Mouse (Mus musculus) heart, postnatal 0 days (tissue): ENCODE measurements around the gene Kera. TPM values are rescaled to one million over a fixed set of nuclear protein-coding genes. Genes with fewer than 3 reads are reported as not detected.
A peak's percentile ranks its signal among the peaks of the same experiment; 100 is the strongest.

Experiments used
- ATAC-seq: fragments of 200-750 bp; cut with Nextera tagmentation; 2 replicates; pipeline ENCODE4 v1.8.0; 2017; ENCODE audit warnings: low read depth, moderate number of reproducible peaks, moderate library complexity; ENCODE audit not compliant: insufficient read depth
- DNase-seq: peaks from one replicate; pipeline ENCODE4 v3.0.0-alpha.2; 2016; ENCODE audit warnings: low spot score
- H3K27ac ChIP-seq: fragments of 300-500 bp; sonication (generic); 2 replicates; pipeline ENCODE4 v1.5.1; 2014; ENCODE audit warnings: low read depth, mild to moderate bottlenecking
- H3K27me3 ChIP-seq: fragments of 300-500 bp; sonication (generic); 2 replicates; pipeline ENCODE4 v1.6.1; 2014; ENCODE audit warnings: low read length, mixed read lengths; ENCODE audit not compliant: control insufficient read depth, insufficient read depth
- H3K36me3 ChIP-seq: fragments of 300-500 bp; sonication (generic); replicated peaks from 2 replicates; pipeline ENCODE4 v1.6.1; 2014; ENCODE audit warnings: low read length, mixed read lengths; ENCODE audit not compliant: control insufficient read depth, insufficient read depth
- H3K4me1 ChIP-seq: fragments of 300-500 bp; sonication (generic); 2 replicates; pipeline ENCODE4 v1.6.1; 2014; ENCODE audit warnings: antibody characterized with exemption; ENCODE audit not compliant: control insufficient read depth, insufficient read depth
- H3K4me2 ChIP-seq: fragments of 300-500 bp; sonication (generic); 2 replicates; pipeline ENCODE4 v1.6.1; 2014; ENCODE audit warnings: low read depth, mild to moderate bottlenecking, low read length, moderate library complexity
- H3K4me3 ChIP-seq: fragments of 300-500 bp; sonication (generic); 2 replicates; pipeline ENCODE4 v1.5.1; 2014; ENCODE audit warnings: low read depth, low read length
- H3K9ac ChIP-seq: fragments of 300-500 bp; sonication (generic); replicated peaks from 2 replicates; pipeline ENCODE4 v1.6.1; 2014; ENCODE audit warnings: low read depth, low read length, mixed read lengths
- H3K9me3 ChIP-seq: fragments of 300-500 bp; sonication (generic); replicated peaks from 2 replicates; pipeline ENCODE4 v1.6.1; 2016; ENCODE audit warnings: low read length; ENCODE audit not compliant: control insufficient read depth
- CTCF ChIP-seq: IDR thresholded peaks from 2 replicates; pipeline ENCODE4 v1.5.1; 2016; ENCODE audit warnings: antibody characterized with exemption, control low read depth, low read depth
- EP300 ChIP-seq: IDR thresholded peaks from 2 replicates; pipeline ENCODE4 v1.6.1; 2016; ENCODE audit warnings: antibody characterized with exemption, low read depth
- WGBS: fragments of 180-500 bp; shearing (Covaris S2); extraction: QIAGEN DNeasy Blood & Tissue Kit; methylation state at CpG from one replicate; pipeline ENCODE4 v1.1.7; 2014; 5-methylcytosine and 5-hydroxymethylcytosine counted together
- polyA plus RNA-seq: library from polyadenylated mRNA; unstranded; fragments of >200 nt; fragmentation: Nextera tagmentation; extraction: Ambion mirVana; gene quantifications from 2 replicates; pipeline ENCODE4 v1.2.1, GENCODE M21; 2015
- total RNA-seq: library from RNA; depleted of rRNA; stranded (reverse); fragments of >200 nt; gene quantifications from 2 replicates; pipeline ENCODE4 v1.2.3, GENCODE M21; 2014; ENCODE audit warnings: low replicate concordance; rRNA removed

The Kera gene
- total RNA-seq = not detected in 2 replicates
- 0.04 and 0.05 TPM in 2 replicates for polyA plus RNA-seq

DNA sequence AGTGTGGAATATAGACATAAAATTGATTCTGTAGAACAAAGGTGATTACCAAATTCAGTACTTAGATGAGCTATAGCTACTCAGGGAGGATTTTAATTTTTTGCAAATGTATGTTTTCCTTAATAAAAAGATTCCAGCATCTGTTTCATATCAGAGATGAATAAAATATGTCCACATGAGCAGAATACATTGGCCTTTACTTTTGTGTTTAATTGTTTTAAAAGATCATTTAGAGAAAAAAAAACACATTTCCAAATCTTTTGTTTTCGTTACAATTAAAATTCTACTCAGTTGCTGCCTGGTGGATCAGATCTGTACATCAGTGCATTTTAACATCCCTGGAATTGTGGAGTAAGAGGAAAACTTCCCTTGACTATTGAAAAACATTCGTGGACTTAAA is at the start of gene Kera:
Gene Kera (plus strand): TSS at position 301 of the 400 bp plus-strand sequence.
- DNase-seq (no peak), ATAC-seq (no peak)
- H3K4me2 ChIP-seq = no peak within 1 kb of the TSS
- H3K27me3 ChIP-seq = no peaks in the 10 kb centered on the region
- H3K36me3 ChIP-seq = no peaks in the 10 kb centered on the region
- no peaks in the 10 kb centered on the region for H3K9me3 ChIP-seq
- H3K4me1 ChIP-seq = no peaks in the 10 kb centered on the region
- WGBS = 59% methylated on average over 2 of the region's 2 CpGs
- TF ChIP-seq EP300 = no peak
- TF ChIP-seq CTCF = no peak
- H3K27ac ChIP-seq = no peak within 1 kb of the TSS
- H3K9ac ChIP-seq = no peak within 1 kb of the TSS
- H3K4me3 ChIP-seq = no peak within 1 kb of the TSS

DNA sequence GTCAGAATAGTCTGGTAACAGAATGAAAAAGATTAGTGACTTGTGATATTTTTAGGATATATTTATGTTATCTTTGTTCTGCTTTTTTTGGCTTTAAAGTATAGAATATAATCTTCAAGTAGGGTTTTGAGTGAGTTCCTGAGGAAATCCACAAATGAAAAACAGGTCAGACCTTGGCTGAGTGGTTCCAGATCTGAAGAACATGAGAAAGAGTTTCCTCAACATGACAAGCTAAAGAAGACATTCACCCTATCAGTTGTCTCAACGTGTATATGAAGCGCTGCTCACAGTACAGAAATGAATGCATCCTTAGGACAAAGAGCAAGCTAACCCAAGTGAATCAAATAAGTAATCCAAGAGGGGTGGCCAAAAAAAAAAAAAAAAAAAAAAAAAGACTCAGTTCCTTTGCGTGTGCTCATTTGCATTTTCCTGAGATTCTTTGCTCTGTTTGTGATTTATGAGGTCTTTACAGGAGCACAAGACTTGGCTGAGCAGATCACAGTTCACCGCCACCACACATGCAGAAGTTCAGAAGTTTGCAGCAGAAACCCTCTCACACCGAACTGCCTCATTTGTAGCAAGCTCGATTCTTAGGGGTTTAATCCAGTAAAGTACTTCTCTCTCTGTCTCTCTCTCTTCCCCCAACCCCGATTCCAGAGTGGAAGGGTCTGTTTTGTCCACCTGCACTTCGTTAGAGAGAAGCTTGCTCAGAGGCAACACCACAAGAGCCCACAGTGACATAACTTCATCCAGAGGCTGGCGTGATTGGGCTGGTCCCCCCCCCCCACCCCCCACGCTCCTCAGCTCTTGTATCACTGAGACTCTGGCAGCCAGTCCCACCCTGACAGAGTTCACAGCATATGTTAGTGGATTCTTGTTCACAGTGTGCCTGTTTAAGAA is 41.5 kb upstream of the Kera start, which contains the start of gene Lum:
Gene Lum (plus strand): TSS at position 172 of the 900 bp plus-strand sequence.
- DNase-seq (no peak), ATAC-seq (0 out of 2 replicates have a peak, but pooled peaks have one; percentile 33)
- peak within 1 kb of the TSS; percentile 9; the same call in 1 of the 2 replicates for H3K4me3 ChIP-seq
- H3K36me3 ChIP-seq = no peaks in the 10 kb centered on the region
- peak within 1 kb of the TSS; percentile 28; the same call in 1 of the 2 replicates for H3K4me2 ChIP-seq
- no peaks in the 10 kb centered on the region for H3K9me3 ChIP-seq
- H3K27ac ChIP-seq = peak within 1 kb of the TSS; percentile 51; the same call in 1 of the 2 replicates
- H3K9ac ChIP-seq = no peak within 1 kb of the TSS
- no peak for TF ChIP-seq CTCF
- TF ChIP-seq EP300 = no peak
- H3K27me3 ChIP-seq = no peaks in the 10 kb centered on the region
- H3K4me1 ChIP-seq = no peaks in the 10 kb centered on the region
- WGBS = 43% methylated on average over 10 of the region's 10 CpGs

DNA sequence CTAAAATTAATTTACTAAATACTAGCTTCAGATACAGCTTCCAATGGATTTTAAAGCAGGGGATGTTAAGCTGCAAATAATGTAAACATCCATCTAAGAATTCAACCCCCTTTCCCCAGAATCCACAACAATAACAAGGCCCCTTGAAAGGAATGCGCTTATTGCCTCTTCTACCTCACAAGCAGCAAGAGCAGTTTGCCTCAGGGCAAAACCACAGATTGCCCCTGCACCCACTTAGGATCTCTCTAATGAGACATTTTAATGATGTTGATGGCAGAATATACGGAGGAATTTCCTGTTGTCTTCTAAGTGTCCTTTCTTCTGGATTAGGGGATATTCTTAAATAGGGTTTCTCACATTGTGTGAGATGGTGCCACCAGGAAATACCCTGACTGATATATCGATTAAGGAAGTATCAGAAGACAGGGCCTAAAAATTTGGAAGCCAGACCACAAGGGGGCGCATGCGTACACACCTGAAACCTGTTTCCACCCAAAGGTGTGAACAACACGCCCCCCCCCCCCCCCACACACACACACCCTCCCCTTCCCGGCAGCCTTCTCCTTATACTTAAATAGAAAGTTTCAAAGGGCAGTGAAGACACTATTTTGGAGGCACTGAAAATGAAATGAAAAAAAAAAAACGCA is 39.1 kb upstream of the Kera start:
- no peaks in the 10 kb centered on the region for H3K4me1 ChIP-seq
- H3K27me3 ChIP-seq = no peaks in the 10 kb centered on the region
- 64% methylated on average over 8 of the region's 8 CpGs for WGBS
- H3K9ac ChIP-seq = no peak overlapping the region
- no peaks in the 10 kb centered on the region for H3K9me3 ChIP-seq
- H3K27ac ChIP-seq = no peak overlapping the region
- DNase-seq = no peak
- 0 out of 2 replicates have a peak overlapping the region, but pooled peaks have one; percentile 12 for H3K4me2 ChIP-seq
- TF ChIP-seq EP300 (no peak), CTCF (no peak)
- ATAC-seq = no peak
- H3K36me3 ChIP-seq = no peaks in the 10 kb centered on the region
- no peak overlapping the region for H3K4me3 ChIP-seq

DNA sequence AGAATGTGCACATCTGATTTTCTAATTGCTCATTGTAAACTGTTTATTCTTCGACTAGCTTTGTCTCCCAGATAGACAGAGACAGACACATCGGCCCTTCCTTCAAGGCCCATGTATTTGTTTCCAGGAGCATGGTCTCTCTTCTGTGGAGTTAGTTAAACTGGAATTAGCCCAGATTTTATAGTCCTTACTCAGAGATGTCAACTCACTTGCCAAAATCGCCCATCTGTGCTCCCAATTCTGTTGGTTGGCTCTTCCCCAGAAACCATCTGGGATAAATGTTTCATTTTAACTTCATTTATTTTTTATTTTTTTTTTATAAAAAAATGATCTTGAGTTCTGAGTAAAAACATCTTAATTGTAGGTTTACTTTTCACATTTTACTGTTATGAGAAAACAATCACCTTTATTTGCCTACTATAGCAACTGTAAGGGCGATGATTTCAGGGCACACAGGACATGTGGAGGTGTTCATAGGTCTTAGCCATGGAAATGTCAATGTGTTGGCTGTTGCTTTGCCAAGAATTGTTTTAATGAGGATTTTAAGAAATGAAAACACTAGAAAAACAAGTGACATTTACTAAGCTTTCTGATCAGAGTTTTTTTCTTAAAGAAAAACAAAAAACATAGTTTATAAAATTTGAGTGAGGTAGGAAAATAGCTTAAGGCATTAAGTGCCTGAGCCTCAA is 24.0 kb upstream of the Kera start:
- peaks cover 7% of the 10 kb centered on the region for H3K4me1 ChIP-seq
- no peak overlapping the region for H3K4me3 ChIP-seq
- H3K9ac ChIP-seq = no peak overlapping the region
- no peak overlapping the region for H3K4me2 ChIP-seq
- no peak overlapping the region for H3K27ac ChIP-seq
- no peaks in the 10 kb centered on the region for H3K9me3 ChIP-seq
- ATAC-seq (no peak), DNase-seq (no peak)
- no peaks in the 10 kb centered on the region for H3K36me3 ChIP-seq
- TF ChIP-seq CTCF (no peak), EP300 (no peak)
- H3K27me3 ChIP-seq = no peaks in the 10 kb centered on the region
- 75% methylated on average over 4 of the region's 4 CpGs for WGBS

DNA sequence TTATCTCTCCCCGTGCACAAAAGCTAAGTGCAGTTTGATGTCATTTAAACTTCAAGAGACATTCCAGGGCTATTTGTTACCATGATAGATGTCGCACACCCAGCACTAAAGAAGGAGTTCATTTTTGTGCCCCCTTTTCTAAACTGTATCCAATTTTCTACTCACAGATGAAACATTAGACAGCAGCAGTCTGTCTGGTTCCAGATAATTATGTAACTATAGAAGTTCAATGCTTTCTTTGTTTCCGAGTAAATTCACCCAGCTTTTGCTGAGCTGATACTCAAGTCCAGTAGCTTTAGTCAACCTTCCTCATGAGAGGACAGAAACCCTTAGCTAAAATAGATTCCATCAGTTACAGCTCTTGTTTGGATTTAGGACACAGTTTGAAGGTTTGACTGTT is 22.5 kb upstream of the Kera start:
- 12% methylated on average over 3 of the region's 3 CpGs for WGBS
- peaks cover 7% of the 10 kb centered on the region for H3K4me1 ChIP-seq
- no peaks in the 10 kb centered on the region for H3K9me3 ChIP-seq
- H3K27me3 ChIP-seq = no peaks in the 10 kb centered on the region
- H3K27ac ChIP-seq = no peak overlapping the region
- H3K4me2 ChIP-seq = no peak overlapping the region
- no peak overlapping the region for H3K4me3 ChIP-seq
- H3K36me3 ChIP-seq = no peaks in the 10 kb centered on the region
- ATAC-seq = no peak
- TF ChIP-seq CTCF (no peak), EP300 (no peak)
- DNase-seq = no peak
- no peak overlapping the region for H3K9ac ChIP-seq
